ENCODE assay signal across 22 mouse cellular contexts in the genomic region with DNA sequence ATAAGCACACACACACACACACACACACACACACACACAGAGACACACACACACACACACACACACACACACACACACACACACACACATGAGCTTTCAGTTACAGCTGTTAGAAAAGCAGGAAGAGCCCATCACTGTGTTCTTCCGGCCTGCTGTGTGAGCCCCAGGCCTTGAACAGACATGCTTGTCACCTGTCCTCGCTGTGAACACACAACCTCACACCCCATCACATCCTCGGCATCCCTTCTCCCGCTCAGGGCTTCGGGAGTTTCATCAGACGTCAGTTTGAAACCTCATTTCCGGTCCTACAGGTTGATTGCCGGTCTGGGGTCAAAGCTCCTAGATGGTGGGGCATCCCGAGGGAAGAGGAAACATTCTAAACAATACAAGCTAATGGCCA. TPM values are rescaled to one million over a fixed set of nuclear protein-coding genes. Genes with fewer than 3 reads are reported as not detected.
DNase-seq lines count a peak whose midpoint lies in the region; TF ChIP-seq lines count a peak whose summit lies in the region.
"Had no signal": no experiment of that assay in that cellular context is flagged by ENCODE, and none has a peak within 500 bp of the region (broad histone marks: within the 10 kb centered on the region; RNA-seq: fewer than 3 reads in every experiment).

No protein-coding gene starts in this region.

- DNase-seq in layer of hippocampus, adult 2 months (ENCODE audit: low spot score in 2 of 2), result no peak
- no peak for DNase-seq in layer of hippocampus, adult 9-10 months (ENCODE audit: low spot score)
- DNase-seq in thymus, postnatal 0 days (ENCODE audit: low spot score), result peak; percentile 48
- no peak for DNase-seq in thymus, postnatal 10 days (ENCODE audit: low spot score in 2 of 2)
- peak; percentile 45 for DNase-seq in naive thymus-derived CD4-positive, alpha-beta T cell, adult 2 months (ENCODE audit: low read depth)
- DNase-seq in adrenal gland, postnatal 25 days, result no peak
- DNase-seq in ovary, postnatal 14 days (ENCODE audit: low spot score), result no peak
- DNase-seq in layer of hippocampus, adult 9-11 months, result no peak
- DNase-seq: adrenal gland, postnatal 10 days; cerebellum, adult 11 months; cerebellum, adult 9-10 months; cerebellum, postnatal 36 days; heart, adult 2 months; heart, postnatal 10 days; kidney, postnatal 14 days had no signal

- peak overlapping the region; percentile 51; the same call in 1 of the 2 replicates for H3K27ac ChIP-seq in layer of hippocampus, adult 2 months
- H3K27ac ChIP-seq: embryonic facial prominence, embryonic 12.5 days; heart, adult 2 months; heart, embryonic 13.5 days; hindbrain, postnatal 0 days; limb, embryonic 13.5 days; neural tube, embryonic 12.5 days had no signal

- H3K4me3 ChIP-seq in layer of hippocampus, adult 2 months, result no peak overlapping the region
- H3K4me3 ChIP-seq: embryonic facial prominence, embryonic 12.5 days; heart, adult 2 months; heart, embryonic 13.5 days; hindbrain, embryonic 10.5 days; limb, embryonic 13.5 days; neural tube, embryonic 12.5 days had no signal

- TF ChIP-seq CTCF in layer of hippocampus, adult 2 months (conservative IDR thresholded peaks at IDR 0.05), result no peak

RNA-seq across cellular contexts. Expression of gene Jdp2, which starts 39.1 kb away (rescaled TPM):
- total RNA-seq in layer of hippocampus, adult 2 months (2021), result 10 to 100 TPM; 48.2 to 49.5 TPM
- polyA plus RNA-seq in thymus, postnatal 0 days (2015; fragmentation: Nextera tagmentation; extraction: Ambion mirVana), result 0.34 and 0.57 TPM in 2 replicates
- total RNA-seq in adrenal gland, postnatal 25 days (2021), result 15.1 and 16.4 TPM in 2 replicates

RNA-seq across cellular contexts. Expression of gene Batf, which starts 48.5 kb away (rescaled TPM):
- total RNA-seq in layer of hippocampus, adult 2 months (2021), result under 1 TPM; 0.41 to 0.64 TPM
- polyA plus RNA-seq in thymus, postnatal 0 days (2015; fragmentation: Nextera tagmentation; extraction: Ambion mirVana), result 16.9 and 18.2 TPM in 2 replicates
- not detected in 2 replicates for total RNA-seq in adrenal gland, postnatal 25 days (2021)
- total RNA-seq: gastrocnemius, adult 8-10 months; hindbrain, postnatal 0 days had no signal

Comparison
In these comparisons a context has a peak if more than half of its experiments do, and no peak if none do; other contexts are left out.
1. DNase-seq: peak in thymus, postnatal 0 days (single experiment) and naive thymus-derived CD4-positive, alpha-beta T cell, adult 2 months (single experiment); none in layer of hippocampus, adult 2 months (0 of 2), layer of hippocampus, adult 9-10 months (single experiment), thymus, postnatal 10 days (0 of 2), adrenal gland, postnatal 25 days (single experiment), ovary, postnatal 14 days (single experiment) and layer of hippocampus, adult 9-11 months (single experiment).